Mouse (Mus musculus) lung, postnatal 0 days (tissue): ENCODE data around the gene Map3k20. TPM values are rescaled to one million over a fixed set of nuclear protein-coding genes. Genes with fewer than 3 reads are reported as not detected.

Experiments
- ATAC-seq: fragments of 200-750 bp; cut with Nextera tagmentation; 2 replicates; pipeline ENCODE4 v1.8.0; 2017; ENCODE audit warnings: moderate library complexity
- DNase-seq: peaks from one replicate; pipeline ENCODE4 v3.0.0-alpha.2; 2016; ENCODE audit warnings: low spot score
- H3K27ac ChIP-seq: fragments of 300-500 bp; sonication (generic); 2 replicates; pipeline ENCODE4 v1.5.1; 2014; ENCODE audit warnings: antibody characterized with exemption, mild to moderate bottlenecking, low read length, mixed read lengths
- H3K27me3 ChIP-seq: fragments of 300-500 bp; sonication (generic); replicated peaks from 2 replicates; pipeline ENCODE4 v1.6.1; 2014; ENCODE audit warnings: low read length, mixed read lengths; ENCODE audit not compliant: insufficient read depth
- H3K36me3 ChIP-seq: fragments of 300-500 bp; sonication (generic); 2 replicates; pipeline ENCODE4 v1.6.1; 2014; ENCODE audit warnings: low read length, mixed read lengths; ENCODE audit not compliant: insufficient read depth
- H3K4me1 ChIP-seq: fragments of 300-500 bp; sonication (generic); 2 replicates; pipeline ENCODE4 v1.6.1; 2014; ENCODE audit warnings: antibody characterized with exemption, low read depth, low read length, mixed read lengths; ENCODE audit not compliant: insufficient read depth
- H3K4me2 ChIP-seq: fragments of 300-500 bp; sonication (generic); replicated peaks from 2 replicates; pipeline ENCODE4 v1.6.1; 2014; ENCODE audit warnings: low read depth, mild to moderate bottlenecking, low read length, moderate library complexity, mixed read lengths
- H3K4me3 ChIP-seq: fragments of 300-500 bp; sonication (generic); 2 replicates; pipeline ENCODE4 v1.5.1; 2014; ENCODE audit warnings: low read depth, low read length
- H3K9ac ChIP-seq: fragments of 300-500 bp; sonication (generic); replicated peaks from 2 replicates; pipeline ENCODE4 v1.6.1; 2014; ENCODE audit warnings: low read depth, mild to moderate bottlenecking
- H3K9me3 ChIP-seq: fragments of 300-500 bp; sonication (generic); 2 replicates; pipeline ENCODE4 v1.6.1; 2016; ENCODE audit warnings: low read length, mixed read lengths
- CTCF ChIP-seq: IDR thresholded peaks from 2 replicates; pipeline ENCODE4 v1.5.1; 2016; ENCODE audit warnings: antibody characterized with exemption, mild to moderate bottlenecking
- EP300 ChIP-seq: IDR thresholded peaks from 2 replicates; pipeline ENCODE4 v1.6.1; 2016; ENCODE audit warnings: antibody characterized with exemption, mild to moderate bottlenecking, control low read depth
- WGBS: fragments of 180-500 bp; shearing (Covaris S2); extraction: QIAGEN DNeasy Blood & Tissue Kit; methylation state at CpG from one replicate; pipeline ENCODE4 v1.1.7; 2014; 5-methylcytosine and 5-hydroxymethylcytosine counted together
- polyA plus RNA-seq: library from polyadenylated mRNA; unstranded; fragments of >200 nt; fragmentation: Nextera tagmentation; extraction: Ambion mirVana; gene quantifications from 2 replicates; pipeline ENCODE4 v1.2.1, GENCODE M21; 2015

Map3k20 gene
- 18.5 and 19.4 TPM in 2 replicates for polyA plus RNA-seq

DNA sequence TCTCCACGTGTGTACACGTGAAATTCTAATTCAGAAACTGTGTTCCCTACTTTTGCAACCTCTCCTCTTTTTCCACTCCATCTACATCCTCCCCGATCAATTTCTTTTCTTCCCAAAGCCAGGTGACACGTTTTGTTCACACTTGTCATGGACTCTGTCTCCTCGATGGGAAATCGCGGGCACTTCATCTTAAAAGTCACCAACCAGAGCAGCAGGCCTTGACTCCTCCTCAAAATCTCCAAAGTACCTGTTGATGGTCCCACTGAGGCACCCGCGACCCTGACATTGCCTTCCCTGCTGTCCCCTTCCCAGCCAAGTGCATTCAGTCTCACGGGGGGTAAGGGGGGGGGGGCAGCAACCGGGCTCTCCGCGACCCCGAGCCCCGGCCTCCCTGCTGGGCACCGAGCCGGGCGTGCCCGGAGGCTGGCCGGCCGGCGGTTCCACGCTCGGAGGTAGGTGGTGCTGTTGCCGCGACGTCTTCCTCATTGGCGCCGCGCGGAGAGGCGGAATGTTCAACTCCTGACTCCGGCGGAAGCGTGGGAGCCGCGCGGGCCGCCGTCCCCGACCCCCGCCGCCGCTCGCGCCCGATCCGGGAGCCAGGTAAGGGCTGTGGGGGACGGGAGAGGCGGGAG, at the start of gene Map3k20:
Map3k20 (plus strand) TSS at position 382 of the 632 bp plus-strand sequence.
- 4% methylated on average over 30 of the region's 50 CpGs for WGBS
- DNase-seq, result peak; percentile 86
- H3K4me3 ChIP-seq, result peak within 1 kb of the TSS; percentile 87

DNA sequence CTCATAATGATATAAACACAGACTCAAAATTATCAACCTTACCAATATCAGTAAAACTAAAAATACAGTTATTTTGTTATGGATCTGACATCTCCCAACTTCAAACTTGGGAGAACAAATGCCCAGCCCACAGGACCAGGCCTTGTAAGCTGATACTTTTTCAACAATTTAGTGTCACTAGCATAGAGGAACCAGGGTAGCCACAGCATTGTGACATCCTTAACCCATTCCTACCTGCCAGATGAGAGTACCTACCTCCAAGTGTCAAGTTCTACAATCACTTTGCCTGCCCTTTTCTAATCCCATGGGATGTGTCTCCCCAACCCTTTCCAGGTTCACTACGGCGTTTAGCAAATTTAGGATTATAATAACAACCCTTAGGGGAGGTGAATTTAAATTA, 47.0 kb upstream of the Map3k20 start:
- no peak for DNase-seq
- no peaks in the 10 kb centered on the region for H3K27me3 ChIP-seq
- 83% methylated on average over 2 of the region's 2 CpGs for WGBS
- H3K4me1 ChIP-seq, result peaks cover 3% of the 10 kb centered on the region; the same call in 1 of the 2 replicates
- H3K9me3 ChIP-seq, result no peaks in the 10 kb centered on the region
- no peak for ATAC-seq
- H3K36me3 ChIP-seq, result no peaks in the 10 kb centered on the region
- no peak overlapping the region for H3K27ac ChIP-seq
- TF ChIP-seq CTCF (no peak), EP300 (no peak)
- H3K9ac ChIP-seq, result no peak overlapping the region
- H3K4me2 ChIP-seq, result no peak overlapping the region
- no peak overlapping the region for H3K4me3 ChIP-seq

More for the DNA sequence above, at the start of gene Map3k20:
- no peak for TF ChIP-seq EP300
- peak; percentile 75 for TF ChIP-seq CTCF
- Histone ChIP-seq H3K27ac (peak within 1 kb of the TSS; percentile 94), H3K4me1 (peaks cover 14% of the 10 kb centered on the region), H3K36me3 (no peaks in the 10 kb centered on the region), H3K27me3 (no peaks in the 10 kb centered on the region), H3K4me2 (peak within 1 kb of the TSS; percentile 71), H3K9ac (peak within 1 kb of the TSS; percentile 92), H3K9me3 (no peaks in the 10 kb centered on the region)
- peak; percentile 89 for ATAC-seq

DNA sequence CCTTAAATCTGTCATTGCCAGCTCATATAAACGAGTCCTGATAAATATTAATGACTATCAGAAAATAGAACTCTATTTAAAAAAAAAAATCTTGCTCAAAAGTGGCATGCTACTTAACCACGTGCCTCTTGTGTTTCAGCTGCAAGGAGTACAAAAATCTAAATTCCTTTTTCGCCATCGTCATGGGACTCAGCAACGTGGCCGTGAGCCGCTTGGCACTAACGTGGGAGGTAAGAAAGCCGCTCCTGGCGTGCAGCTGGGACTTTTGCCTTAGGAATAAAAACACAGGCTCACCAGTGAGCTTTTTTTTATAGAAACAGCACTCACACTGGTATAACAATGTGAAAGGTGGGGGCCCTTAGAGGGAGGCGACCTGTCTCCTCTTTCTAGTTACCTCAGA, 46.5 kb upstream of the Map3k20 start:
- WGBS, result 71% methylated on average over 11 of the region's 11 CpGs
- H3K27me3 ChIP-seq, result no peaks in the 10 kb centered on the region
- no peaks in the 10 kb centered on the region for H3K9me3 ChIP-seq
- H3K4me2 ChIP-seq, result no peak overlapping the region
- ATAC-seq (no peak), DNase-seq (no peak)
- no peaks in the 10 kb centered on the region for H3K36me3 ChIP-seq
- no peak overlapping the region for H3K4me3 ChIP-seq
- H3K9ac ChIP-seq, result no peak overlapping the region
- H3K4me1 ChIP-seq, result peaks cover 3% of the 10 kb centered on the region; the same call in 1 of the 2 replicates
- H3K27ac ChIP-seq, result no peak overlapping the region
- no peak for TF ChIP-seq CTCF
- TF ChIP-seq EP300, result no peak

DNA sequence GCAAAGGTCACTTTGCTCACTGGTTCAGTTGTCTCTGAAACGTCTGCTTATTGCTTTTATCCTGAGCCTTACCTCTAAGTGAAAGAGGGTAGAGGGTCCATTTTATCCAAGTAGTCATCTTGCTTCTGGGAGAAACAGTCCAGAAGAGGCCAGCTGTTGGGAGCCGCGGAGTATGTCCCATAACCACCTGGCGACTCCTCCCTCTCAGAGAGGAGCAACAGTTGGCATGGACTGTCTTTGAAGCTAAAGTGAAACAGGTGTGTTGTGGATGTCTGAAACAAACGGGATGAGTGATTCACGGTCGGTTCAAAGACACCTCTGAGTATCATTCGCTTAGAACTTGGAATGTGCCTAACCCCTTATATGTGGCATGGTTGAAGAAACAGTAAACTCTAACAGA, 46.0 kb upstream of the Map3k20 start:
- ATAC-seq (no peak), DNase-seq (no peak)
- 83% methylated on average over 8 of the region's 8 CpGs for WGBS
- Histone ChIP-seq H3K9ac (no peak overlapping the region), H3K4me1 (peaks cover 3% of the 10 kb centered on the region; the same call in 1 of the 2 replicates), H3K4me2 (no peak overlapping the region), H3K36me3 (no peaks in the 10 kb centered on the region), H3K4me3 (no peak overlapping the region), H3K27me3 (no peaks in the 10 kb centered on the region), H3K27ac (no peak overlapping the region), H3K9me3 (no peaks in the 10 kb centered on the region)
- TF ChIP-seq CTCF (no peak), EP300 (no peak)

DNA sequence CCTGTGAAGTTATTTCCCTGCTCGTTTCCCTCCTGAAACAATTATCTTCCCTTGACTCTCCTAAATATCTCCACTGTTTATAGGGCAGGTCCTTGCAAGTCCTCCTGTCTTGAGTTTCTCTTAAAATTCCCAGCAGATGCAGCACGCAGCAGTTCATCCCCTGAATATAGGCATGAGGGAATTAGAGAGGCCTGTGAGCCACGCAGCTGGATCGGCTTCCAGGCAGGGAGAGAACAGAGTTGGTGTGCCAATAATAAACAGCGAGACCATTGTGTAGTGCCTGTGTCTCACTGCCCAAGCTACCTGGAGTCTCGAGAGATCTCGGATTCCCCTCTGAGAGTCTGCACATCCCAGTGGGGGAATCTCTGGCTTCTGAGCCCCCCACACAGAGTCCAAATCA, 45.4 kb upstream of the Map3k20 start:
- DNase-seq (no peak), ATAC-seq (no peak)
- H3K27me3 ChIP-seq, result no peaks in the 10 kb centered on the region
- H3K4me1 ChIP-seq, result peaks cover 3% of the 10 kb centered on the region; the same call in 1 of the 2 replicates
- H3K9me3 ChIP-seq, result no peaks in the 10 kb centered on the region
- no peak overlapping the region for H3K4me2 ChIP-seq
- H3K27ac ChIP-seq, result no peak overlapping the region
- no peak overlapping the region for H3K4me3 ChIP-seq
- WGBS, result 69% methylated on average over 7 of the region's 7 CpGs
- no peak for TF ChIP-seq EP300
- no peak for TF ChIP-seq CTCF
- H3K9ac ChIP-seq, result no peak overlapping the region
- no peaks in the 10 kb centered on the region for H3K36me3 ChIP-seq

DNA sequence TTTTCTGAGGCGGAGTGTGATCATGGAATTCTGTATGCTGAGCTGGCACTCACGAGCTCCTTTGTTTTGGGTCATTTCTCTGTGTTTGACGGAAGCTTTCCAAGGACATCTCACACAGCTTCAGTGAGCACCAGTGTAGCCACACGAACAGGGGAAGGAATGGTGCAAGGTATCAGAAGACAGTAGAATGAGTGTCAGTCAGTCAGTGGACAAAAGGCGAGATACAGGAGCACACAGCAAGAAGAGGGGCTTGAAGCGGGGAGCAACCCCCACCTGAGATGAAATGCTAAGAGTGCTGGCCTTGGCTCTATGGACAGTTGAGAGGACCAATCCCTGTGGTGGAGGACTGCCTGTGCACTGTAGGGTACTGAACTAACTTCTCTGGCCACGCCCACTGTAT, 44.7 kb upstream of the Map3k20 start:
- TF ChIP-seq EP300 (no peak), CTCF (no peak)
- no peak overlapping the region for H3K4me2 ChIP-seq
- no peaks in the 10 kb centered on the region for H3K9me3 ChIP-seq
- no peaks in the 10 kb centered on the region for H3K36me3 ChIP-seq
- no peak overlapping the region for H3K4me3 ChIP-seq
- peaks cover under 1% of the 10 kb centered on the region; the same call in 1 of the 2 replicates for H3K4me1 ChIP-seq
- H3K27me3 ChIP-seq, result no peaks in the 10 kb centered on the region
- 78% methylated on average over 7 of the region's 7 CpGs for WGBS
- H3K9ac ChIP-seq, result no peak overlapping the region
- ATAC-seq (no peak), DNase-seq (no peak)
- no peak overlapping the region for H3K27ac ChIP-seq
